8 mouse cellular contexts compared by ENCODE assay signal in the genomic region with DNA sequence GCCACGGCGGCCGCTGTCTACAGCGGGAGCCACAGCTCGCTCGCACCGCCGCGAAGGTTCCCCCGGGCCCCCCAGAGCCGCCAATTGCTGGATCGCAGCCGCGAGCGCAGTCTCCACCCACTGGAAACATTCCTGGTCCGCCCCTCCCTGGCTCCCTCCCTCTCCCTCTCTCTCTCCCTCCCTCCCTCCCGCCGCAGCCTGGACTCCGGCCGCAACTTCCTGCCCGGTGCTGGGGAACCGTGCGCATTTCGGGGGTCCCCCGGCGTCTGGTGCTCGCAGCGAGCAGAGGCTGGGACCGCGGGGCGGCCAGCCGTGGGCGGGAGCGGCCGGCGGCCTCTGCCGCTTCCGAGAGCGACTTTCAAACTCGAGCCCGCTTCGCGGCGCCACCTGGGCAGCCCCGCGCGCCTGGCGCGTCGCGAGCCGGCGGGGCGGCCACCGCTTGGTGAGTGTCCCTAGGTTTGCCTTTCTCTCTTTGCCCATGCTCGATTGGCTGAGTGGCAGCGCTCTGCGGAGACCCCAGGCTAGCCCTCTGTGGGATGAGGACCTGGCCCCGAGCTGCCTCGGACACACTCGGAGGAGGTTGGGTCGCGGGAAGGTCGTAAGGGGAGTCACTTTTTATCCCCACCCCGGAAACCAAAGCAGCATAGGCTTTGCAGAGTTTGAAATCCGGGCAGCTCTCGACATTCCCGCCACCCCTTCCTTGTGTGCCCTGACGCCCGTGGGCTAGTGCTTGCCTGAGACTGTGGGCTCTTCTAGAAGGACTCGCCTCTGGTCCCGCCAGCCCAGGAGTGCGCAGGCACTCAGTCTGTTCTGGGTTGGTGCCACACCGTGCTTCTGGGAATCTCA. TPM values are rescaled to one million over a fixed set of nuclear protein-coding genes. Genes with fewer than 3 reads are reported as not detected.
DNase-seq lines count a peak whose midpoint lies in the region; ATAC-seq and TF ChIP-seq lines count a peak whose summit lies in the region.

No protein-coding gene starts in this region.

- H3K27me3 ChIP-seq in embryonic facial prominence, embryonic 14.5 days (replicated peaks; ENCODE audit: control insufficient read depth, insufficient read depth, low read length): peaks cover 39% of the 10 kb centered on the region
- peaks cover 6% of the 10 kb centered on the region for H3K27me3 ChIP-seq in heart, embryonic 15.5 days
- H3K27me3 ChIP-seq in lung, postnatal 0 days (replicated peaks; ENCODE audit: insufficient read depth, low read length): peaks cover 24% of the 10 kb centered on the region

- ATAC-seq in embryonic facial prominence, embryonic 14.5 days (ENCODE audit: low read depth): peak; percentile 84
- ATAC-seq in heart, embryonic 15.5 days (replicated peaks; ENCODE audit: insufficient number of reproducible peaks, insufficient read depth, low FRiP score, low read depth): peak; percentile 82
- peak; percentile 77 for ATAC-seq in lung, postnatal 0 days

- WGBS in embryonic facial prominence, embryonic 14.5 days: 0% methylated on average over 34 of the region's 74 CpGs
- under 1% methylated on average over 72 of the region's 74 CpGs for WGBS in heart, embryonic 15.5 days
- WGBS in lung, postnatal 0 days: 1% methylated on average over 61 of the region's 74 CpGs

- H3K27ac ChIP-seq in embryonic facial prominence, embryonic 14.5 days (replicated peaks; ENCODE audit: low read depth, low read length): peak overlapping the region; percentile 49
- peak overlapping the region; percentile 91 for H3K27ac ChIP-seq in heart, embryonic 15.5 days
- H3K27ac ChIP-seq in lung, postnatal 0 days (ENCODE audit: low read length): peak overlapping the region; percentile 47; the same call in 1 of the 2 replicates

- no peaks in the 10 kb centered on the region for H3K36me3 ChIP-seq in embryonic facial prominence, embryonic 14.5 days (ENCODE audit: control insufficient read depth, insufficient read depth, low read length)
- no peaks in the 10 kb centered on the region for H3K36me3 ChIP-seq in heart, embryonic 15.5 days
- H3K36me3 ChIP-seq in lung, postnatal 0 days (ENCODE audit: insufficient read depth, low read length): no peaks in the 10 kb centered on the region

- H3K9ac ChIP-seq in embryonic facial prominence, embryonic 14.5 days (ENCODE audit: low read depth, low read length): peak overlapping the region; percentile 78
- H3K9ac ChIP-seq in heart, embryonic 15.5 days: peak overlapping the region; percentile 85
- H3K9ac ChIP-seq in lung, postnatal 0 days (replicated peaks; ENCODE audit: low read depth): peak overlapping the region; percentile 43

- no peak for TF ChIP-seq EP300 in lung, postnatal 0 days (IDR thresholded peaks at IDR 0.05)

- TF ChIP-seq CTCF in lung, postnatal 0 days (IDR thresholded peaks at IDR 0.05): no peak

- peak overlapping the region; percentile 75 for H3K4me3 ChIP-seq in embryonic facial prominence, embryonic 14.5 days (ENCODE audit: low read depth, low read length)
- H3K4me3 ChIP-seq in heart, embryonic 15.5 days: peak overlapping the region; percentile 85
- H3K4me3 ChIP-seq in lung, postnatal 0 days (ENCODE audit: low read depth, low read length): peak overlapping the region; percentile 69

- H3K4me1 ChIP-seq in embryonic facial prominence, embryonic 14.5 days (ENCODE audit: control insufficient read depth, insufficient read depth, low read length): peaks cover 12% of the 10 kb centered on the region; the same call in 1 of the 2 replicates
- H3K4me1 ChIP-seq in heart, embryonic 15.5 days (replicated peaks): peaks cover 38% of the 10 kb centered on the region
- H3K4me1 ChIP-seq in lung, postnatal 0 days (ENCODE audit: insufficient read depth, low read depth, low read length): peaks cover 13% of the 10 kb centered on the region; the same call in 1 of the 2 replicates

- peak; percentile 72 to 75 for DNase-seq in B cell, adult 2 months
- DNase-seq in adrenal gland, postnatal 10 days: peak; percentile 86
- peak; percentile 89 for DNase-seq in embryonic facial prominence, embryonic 14.5 days (ENCODE audit: low spot score)
- DNase-seq in kidney, postnatal 10 days: peak; percentile 95
- peak; percentile 77 for DNase-seq in lung, postnatal 0 days (ENCODE audit: low spot score)
- peak; percentile 59 for DNase-seq in ovary, adult 18-20 months (ENCODE audit: low spot score)
- DNase-seq in thymus, postnatal 36 days: peak; percentile 57 to 67

- peak overlapping the region; percentile 98 for H3K4me2 ChIP-seq in embryonic facial prominence, embryonic 14.5 days (ENCODE audit: low read depth, low read length)
- H3K4me2 ChIP-seq in heart, embryonic 15.5 days: peak overlapping the region; percentile 92
- peak overlapping the region; percentile 91 for H3K4me2 ChIP-seq in lung, postnatal 0 days (replicated peaks; ENCODE audit: low read depth, low read length)

- no peaks in the 10 kb centered on the region for H3K9me3 ChIP-seq in embryonic facial prominence, embryonic 14.5 days (ENCODE audit: control insufficient read depth, low read length)
- H3K9me3 ChIP-seq in heart, embryonic 15.5 days (replicated peaks): no peaks in the 10 kb centered on the region
- no peaks in the 10 kb centered on the region for H3K9me3 ChIP-seq in lung, postnatal 0 days (ENCODE audit: low read length)

RNA-seq across cellular contexts. Expression of a gene that starts 2.9 kb away (rescaled TPM):
- total RNA-seq in adrenal gland, postnatal 10 days (2021): 10 to 100 TPM; 21.1 to 22.0 TPM
- polyA plus RNA-seq in embryonic facial prominence, embryonic 14.5 days (2014; fragmentation: Nextera tagmentation; extraction: Ambion mirVana): 6.3 and 7.3 TPM in 2 replicates
- 7.1 and 11.1 TPM in 2 replicates for polyA plus RNA-seq in heart, embryonic 15.5 days (2015; fragmentation: Nextera tagmentation; extraction: Ambion mirVana)
- 2.1 and 2.9 TPM in 2 replicates for polyA plus RNA-seq in lung, postnatal 0 days (2015; fragmentation: Nextera tagmentation; extraction: Ambion mirVana)

Comparison
In these comparisons a context has a peak if more than half of its experiments do, and no peak if none do; other contexts are left out.
1. Peak in every context shown above with its lines: DNase-seq, ATAC-seq, H3K4me3 ChIP-seq and H3K27ac ChIP-seq.